Mouse (Mus musculus): ENCODE measurements around the gene Plrg1.

DNA sequence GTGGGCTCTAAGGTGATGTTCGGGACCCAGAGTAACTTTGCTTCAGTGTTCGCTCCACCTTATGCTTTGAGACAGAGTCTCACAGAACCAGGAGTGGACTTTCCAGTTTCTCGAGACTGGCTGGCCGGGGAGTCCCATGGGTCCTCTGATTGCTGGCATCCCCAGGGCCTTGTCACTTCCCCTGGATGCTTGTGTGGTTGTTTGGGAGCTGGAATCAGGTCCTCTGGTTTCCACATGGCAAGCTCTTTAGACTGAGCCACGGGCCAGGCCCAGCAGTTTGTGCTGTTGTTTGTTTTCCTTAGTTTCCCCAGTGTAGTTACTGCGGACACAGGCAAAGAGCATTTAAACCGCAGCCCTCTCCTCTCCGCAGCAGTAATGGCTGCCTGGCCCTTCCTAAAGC lies 21.5 kb upstream of the Plrg1 start:
- TF ChIP-seq CTCF (IDR thresholded peaks at IDR 0.05; ENCODE audit: low read depth) (no peak), EP300 (optimal IDR thresholded peaks at IDR 0.05) (no peak)

Data from stomach, postnatal 0 days (tissue).